Mouse (Mus musculus) lung, embryonic 15.5 days (tissue): Measurements from ENCODE around the gene Dcakd. TPM values are rescaled to one million over a fixed set of nuclear protein-coding genes. Genes with fewer than 3 reads are reported as not detected.

Source experiments
- ATAC-seq: fragments of 200-750 bp; cut with Nextera tagmentation; 2 replicates; pipeline ENCODE4 v1.8.0; 2017; ENCODE audit warnings: moderate number of reproducible peaks, borderline replicate concordance; ENCODE audit not compliant: low FRiP score, low TSS enrichment; ENCODE audit errors: extremely low read depth
- H3K27ac ChIP-seq: fragments of 300-500 bp; sonication (generic); 2 replicates; pipeline ENCODE4 v1.5.1; 2015; ENCODE audit warnings: moderate library complexity, mild to moderate bottlenecking, inconsistent platforms
- H3K27me3 ChIP-seq: fragments of 300-500 bp; sonication (generic); 2 replicates; pipeline ENCODE4 v1.6.1; 2015; ENCODE audit warnings: inconsistent platforms
- H3K36me3 ChIP-seq: fragments of 300-500 bp; sonication (generic); 2 replicates; pipeline ENCODE4 v1.6.1; 2015; ENCODE audit warnings: inconsistent platforms
- H3K4me1 ChIP-seq: fragments of 300-500 bp; sonication (generic); 2 replicates; pipeline ENCODE4 v1.6.1; 2015; ENCODE audit warnings: inconsistent platforms
- H3K4me2 ChIP-seq: fragments of 300-500 bp; sonication (generic); 2 replicates; pipeline ENCODE4 v1.6.1; 2015; ENCODE audit warnings: inconsistent platforms, mild to moderate bottlenecking, moderate library complexity
- H3K4me3 ChIP-seq: fragments of 300-500 bp; sonication (generic); 2 replicates; pipeline ENCODE4 v1.5.1; 2015; ENCODE audit warnings: mild to moderate bottlenecking, inconsistent platforms
- H3K9ac ChIP-seq: fragments of 300-500 bp; sonication (generic); 2 replicates; pipeline ENCODE4 v1.6.1; 2015; ENCODE audit warnings: inconsistent platforms
- H3K9me3 ChIP-seq: fragments of 300-500 bp; sonication (generic); 2 replicates; pipeline ENCODE4 v1.6.1; 2016; ENCODE audit warnings: inconsistent platforms
- WGBS: fragments of 180-500 bp; shearing (Covaris S2); methylation state at CpG from one replicate; pipeline ENCODE4 v1.1.7; 2015; 5-methylcytosine and 5-hydroxymethylcytosine counted together
- polyA plus RNA-seq: library from polyadenylated mRNA; unstranded; fragments of >200 nt; fragmentation: Nextera tagmentation; extraction: Ambion mirVana; gene quantifications from 2 replicates; pipeline ENCODE4 v1.2.1, GENCODE M21; 2015

The Dcakd gene
- polyA plus RNA-seq, 1 experiment from 2014 or later, result 147 TPM

- Histone ChIP-seq H3K4me3 (no peak overlapping the region), H3K27me3 (no peaks in the 10 kb centered on the region), H3K4me2 (no peak overlapping the region), H3K36me3 (peaks cover 49% of the 10 kb centered on the region), H3K9ac (no peak overlapping the region), H3K27ac (no peak overlapping the region), H3K4me1 (no peaks in the 10 kb centered on the region), H3K9me3 (no peaks in the 10 kb centered on the region)
- WGBS, result 51% methylated on average over 4 of the region's 4 CpGs
- ATAC-seq, result no peak
Measured at GRCm38 (mm10) chr11:103042828-103043227, 14.7 kb upstream of the Dcakd start.

- no peak overlapping the region for H3K4me2 ChIP-seq
- H3K27me3 ChIP-seq, result no peaks in the 10 kb centered on the region
- no peak overlapping the region for H3K27ac ChIP-seq
- H3K9me3 ChIP-seq, result no peaks in the 10 kb centered on the region
- no peak overlapping the region for H3K4me3 ChIP-seq
- no peak for ATAC-seq
- 78% methylated on average over 6 of the region's 6 CpGs for WGBS
- peaks cover 5% of the 10 kb centered on the region; the same call in 1 of the 2 replicates for H3K36me3 ChIP-seq
- no peak overlapping the region for H3K9ac ChIP-seq
- H3K4me1 ChIP-seq, result no peaks in the 10 kb centered on the region
Measured at GRCm38 (mm10) chr11:103038037-103038436, 9.9 kb upstream of the Dcakd start.

GRCm38 (mm10) chr11:103036881-103037465 lies 8.8 kb upstream of the Dcakd start:
- Histone ChIP-seq H3K4me3 (no peak overlapping the region), H3K9ac (no peak overlapping the region), H3K9me3 (no peaks in the 10 kb centered on the region), H3K4me2 (no peak overlapping the region), H3K27ac (no peak overlapping the region), H3K27me3 (no peaks in the 10 kb centered on the region), H3K36me3 (peaks cover 2% of the 10 kb centered on the region; the same call in 1 of the 2 replicates), H3K4me1 (no peaks in the 10 kb centered on the region)
- 83% methylated on average over 8 of the region's 8 CpGs for WGBS
- ATAC-seq, result no peak

- no peaks in the 10 kb centered on the region for H3K9me3 ChIP-seq
- H3K9ac ChIP-seq, result no peak overlapping the region
- H3K4me1 ChIP-seq, result peaks cover 11% of the 10 kb centered on the region; the same call in 1 of the 2 replicates
- no peaks in the 10 kb centered on the region for H3K27me3 ChIP-seq
- ATAC-seq, result no peak
- no peak overlapping the region for H3K4me3 ChIP-seq
- no peak overlapping the region for H3K27ac ChIP-seq
- no peak overlapping the region for H3K4me2 ChIP-seq
- 74% methylated on average over 6 of the region's 6 CpGs for WGBS
- peaks cover 2% of the 10 kb centered on the region; the same call in 1 of the 2 replicates for H3K36me3 ChIP-seq
Measured at GRCm38 (mm10) chr11:103035007-103035406, 6.9 kb upstream of the Dcakd start.

- Histone ChIP-seq H3K27ac (no peak overlapping the region), H3K4me3 (no peak overlapping the region), H3K4me2 (no peak overlapping the region), H3K9me3 (no peaks in the 10 kb centered on the region), H3K9ac (no peak overlapping the region), H3K36me3 (no peaks in the 10 kb centered on the region; the same call in 1 of the 2 replicates), H3K4me1 (peaks cover 23% of the 10 kb centered on the region), H3K27me3 (no peaks in the 10 kb centered on the region)
- 76% methylated on average over 3 of the region's 3 CpGs for WGBS
- ATAC-seq, result no peak
Measured at GRCm38 (mm10) chr11:103033030-103033429, 4.9 kb upstream of the Dcakd start.

GRCm38 (mm10) chr11:103027570-103028175 lies 460 bp downstream of the Dcakd start:
- 13% methylated on average over 8 of the region's 8 CpGs for WGBS
- Histone ChIP-seq H3K4me1 (peaks cover 34% of the 10 kb centered on the region), H3K4me2 (peak overlapping the region; percentile 63), H3K9ac (peak overlapping the region; percentile 77), H3K27me3 (no peaks in the 10 kb centered on the region), H3K36me3 (peaks cover 7% of the 10 kb centered on the region; the same call in 1 of the 2 replicates), H3K4me3 (peak overlapping the region; percentile 94), H3K27ac (peak overlapping the region; percentile 69), H3K9me3 (no peaks in the 10 kb centered on the region)
- peak; percentile 21; the same call in 1 of the 2 replicates for ATAC-seq

GRCm38 (mm10) chr11:103026901-103027300 lies 1.2 kb downstream of the Dcakd start:
- peak overlapping the region; percentile 94 for H3K4me3 ChIP-seq
- H3K27ac ChIP-seq, result no peak overlapping the region
- H3K36me3 ChIP-seq, result peaks cover 9% of the 10 kb centered on the region; the same call in 1 of the 2 replicates
- ATAC-seq, result no peak
- H3K4me1 ChIP-seq, result peaks cover 34% of the 10 kb centered on the region
- peak overlapping the region; percentile 77; the same call in 1 of the 2 replicates for H3K9ac ChIP-seq
- H3K27me3 ChIP-seq, result no peaks in the 10 kb centered on the region
- H3K4me2 ChIP-seq, result peak overlapping the region; percentile 63
- H3K9me3 ChIP-seq, result no peaks in the 10 kb centered on the region
- 82% methylated on average over 3 of the region's 3 CpGs for WGBS

- no peak overlapping the region for H3K9ac ChIP-seq
- no peaks in the 10 kb centered on the region for H3K9me3 ChIP-seq
- 94% methylated on average over 3 of the region's 3 CpGs for WGBS
- H3K27me3 ChIP-seq, result no peaks in the 10 kb centered on the region
- no peak overlapping the region for H3K4me2 ChIP-seq
- no peak overlapping the region for H3K4me3 ChIP-seq
- no peak overlapping the region for H3K27ac ChIP-seq
- ATAC-seq, result no peak
- H3K36me3 ChIP-seq, result peaks cover 12% of the 10 kb centered on the region; the same call in 1 of the 2 replicates
- peaks cover 13% of the 10 kb centered on the region for H3K4me1 ChIP-seq
Measured at GRCm38 (mm10) chr11:103023974-103024373, 4.2 kb downstream of the Dcakd start.

- Histone ChIP-seq H3K9me3 (no peaks in the 10 kb centered on the region), H3K27ac (no peak overlapping the region), H3K27me3 (no peaks in the 10 kb centered on the region), H3K4me2 (no peak overlapping the region), H3K9ac (no peak overlapping the region), H3K4me3 (no peak overlapping the region), H3K36me3 (peaks cover 12% of the 10 kb centered on the region; the same call in 1 of the 2 replicates), H3K4me1 (peaks cover 12% of the 10 kb centered on the region)
- no peak for ATAC-seq
- 69% methylated on average over 3 of the region's 3 CpGs for WGBS
Measured at GRCm38 (mm10) chr11:103020713-103021335, 7.3 kb downstream of the Dcakd start.

- H3K4me1 ChIP-seq, result peaks cover 24% of the 10 kb centered on the region
- no peak overlapping the region for H3K27ac ChIP-seq
- ATAC-seq, result no peak
- H3K4me3 ChIP-seq, result no peak overlapping the region
- H3K36me3 ChIP-seq, result peaks cover 8% of the 10 kb centered on the region; the same call in 1 of the 2 replicates
- no peaks in the 10 kb centered on the region for H3K27me3 ChIP-seq
- WGBS, result 77% methylated on average over 7 of the region's 7 CpGs
- no peaks in the 10 kb centered on the region for H3K9me3 ChIP-seq
- no peak overlapping the region for H3K9ac ChIP-seq
- H3K4me2 ChIP-seq, result no peak overlapping the region
Measured at GRCm38 (mm10) chr11:103019325-103019724, 8.8 kb downstream of the Dcakd start.

- no peaks in the 10 kb centered on the region for H3K27me3 ChIP-seq
- H3K4me1 ChIP-seq, result peaks cover 24% of the 10 kb centered on the region
- H3K27ac ChIP-seq, result no peak overlapping the region
- no peak overlapping the region for H3K4me3 ChIP-seq
- no peak for ATAC-seq
- peaks cover 8% of the 10 kb centered on the region; the same call in 1 of the 2 replicates for H3K36me3 ChIP-seq
- H3K4me2 ChIP-seq, result no peak overlapping the region
- no peak overlapping the region for H3K9ac ChIP-seq
- H3K9me3 ChIP-seq, result no peaks in the 10 kb centered on the region
- 64% methylated on average over 6 of the region's 6 CpGs for WGBS
Measured at GRCm38 (mm10) chr11:103018860-103019259, 9.3 kb downstream of the Dcakd start.

- Histone ChIP-seq H3K4me3 (no peak overlapping the region), H3K4me1 (peaks cover 24% of the 10 kb centered on the region), H3K9ac (no peak overlapping the region), H3K4me2 (no peak overlapping the region), H3K27ac (peak overlapping the region; percentile 16; the same call in 1 of the 2 replicates), H3K9me3 (no peaks in the 10 kb centered on the region), H3K27me3 (no peaks in the 10 kb centered on the region), H3K36me3 (peaks cover 13% of the 10 kb centered on the region)
- no peak for ATAC-seq
- WGBS, result 41% methylated on average over 9 of the region's 9 CpGs
Measured at GRCm38 (mm10) chr11:103017661-103018060, 10.5 kb downstream of the Dcakd start.
